Mouse (Mus musculus): ENCODE results near the gene Dusp3.

The Dusp3 gene

GRCm38 (mm10) chr11:101986913-101987312 is at the start of gene Dusp3:
Dusp3 (minus strand) TSS chr11:101987013.
- no peak for DNase-seq (ENCODE audit: low read depth, low spot score)

- no peak for DNase-seq (ENCODE audit: low read depth, low spot score)
These were observed 49.5 kb upstream of the Dusp3 start for GRCm38 (mm10) chr11:102036336-102036735.

GRCm38 (mm10) chr11:102035456-102035960 is 48.7 kb upstream of the Dusp3 start:
- DNase-seq (ENCODE audit: low read depth, low spot score) = no peak

- no peak for DNase-seq (ENCODE audit: low read depth, low spot score)
These were observed 48.1 kb upstream of the Dusp3 start for GRCm38 (mm10) chr11:102034887-102035286.

- DNase-seq (ENCODE audit: low read depth, low spot score) = no peak
These were observed 46.3 kb upstream of the Dusp3 start for GRCm38 (mm10) chr11:102033055-102033591.

- no peak for DNase-seq (ENCODE audit: low read depth, low spot score)
These were observed 44.3 kb upstream of the Dusp3 start for GRCm38 (mm10) chr11:102031149-102031548.

GRCm38 (mm10) chr11:102029966-102030365 is 43.2 kb upstream of the Dusp3 start:
- no peak for DNase-seq (ENCODE audit: low read depth, low spot score)

- no peak for DNase-seq (ENCODE audit: low read depth, low spot score)
These were observed 42.5 kb upstream of the Dusp3 start for GRCm38 (mm10) chr11:102029304-102029703.

- DNase-seq (ENCODE audit: low read depth, low spot score) = no peak
These were observed 41.4 kb upstream of the Dusp3 start, which contains the start of gene Mpp3 for GRCm38 (mm10) chr11:102028087-102028816. Mpp3 (minus strand) TSS chr11:102028461.

GRCm38 (mm10) chr11:102027361-102028017 is 40.7 kb upstream of the Dusp3 start:
- DNase-seq (ENCODE audit: low read depth, low spot score) = no peak

GRCm38 (mm10) chr11:102026694-102027360 is 40.0 kb upstream of the Dusp3 start:
- no peak for DNase-seq (ENCODE audit: low read depth, low spot score)

GRCm38 (mm10) chr11:102025991-102026660 is 39.3 kb upstream of the Dusp3 start:
- no peak for DNase-seq (ENCODE audit: low read depth, low spot score)

GRCm38 (mm10) chr11:102025354-102025753 is 38.5 kb upstream of the Dusp3 start:
- DNase-seq (ENCODE audit: low read depth, low spot score) = no peak

GRCm38 (mm10) chr11:102024875-102025274 is 38.1 kb upstream of the Dusp3 start:
- DNase-seq (ENCODE audit: low read depth, low spot score) = no peak

- no peak for DNase-seq (ENCODE audit: low read depth, low spot score)
These were observed 37.4 kb upstream of the Dusp3 start for GRCm38 (mm10) chr11:102024084-102024758.

- DNase-seq (ENCODE audit: low read depth, low spot score) = no peak
These were observed 36.6 kb upstream of the Dusp3 start for GRCm38 (mm10) chr11:102023406-102023805.

- no peak for DNase-seq (ENCODE audit: low read depth, low spot score)
These were observed 34.4 kb upstream of the Dusp3 start for GRCm38 (mm10) chr11:102021196-102021595.

- no peak for DNase-seq (ENCODE audit: low read depth, low spot score)
These were observed 32.9 kb upstream of the Dusp3 start for GRCm38 (mm10) chr11:102019736-102020135.

- no peak for DNase-seq (ENCODE audit: low read depth, low spot score)
These were observed 29.3 kb upstream of the Dusp3 start for GRCm38 (mm10) chr11:102016136-102016535.

GRCm38 (mm10) chr11:102015472-102015871 is 28.7 kb upstream of the Dusp3 start:
- peak; percentile 4 for DNase-seq (ENCODE audit: low read depth, low spot score)

- no peak for DNase-seq (ENCODE audit: low read depth, low spot score)
These were observed 26.4 kb upstream of the Dusp3 start for GRCm38 (mm10) chr11:102013201-102013600.
